Mouse (Mus musculus) kidney, embryonic 14.5 days (tissue): ENCODE data around the gene Pigl. TPM values are rescaled to one million over a fixed set of nuclear protein-coding genes. Genes with fewer than 3 reads are reported as not detected.
"Not testable (repeated sequence)": the region's sequence is repeated elsewhere in the genome, so short reads cannot be mapped to it uniquely, and the experiment has no call there.

Source experiments
- ATAC-seq: fragments of 200-750 bp; cut with Nextera tagmentation; 2 replicates; pipeline ENCODE4 v1.8.0; 2017; ENCODE audit warnings: moderate number of reproducible peaks, mild to moderate bottlenecking, moderate TSS enrichment, moderate library complexity; ENCODE audit not compliant: low FRiP score, low TSS enrichment
- H3K27ac ChIP-seq: fragments of 300-500 bp; sonication (generic); 2 replicates; pipeline ENCODE4 v1.5.1; 2014; ENCODE audit warnings: low read depth, mild to moderate bottlenecking, low read length, moderate library complexity, mixed read lengths
- H3K27me3 ChIP-seq: fragments of 300-500 bp; sonication (generic); 2 replicates; pipeline ENCODE4 v1.6.1; 2014; ENCODE audit warnings: mild to moderate bottlenecking, low read length; ENCODE audit not compliant: control insufficient read depth, insufficient read depth
- H3K36me3 ChIP-seq: fragments of 300-500 bp; sonication (generic); 2 replicates; pipeline ENCODE4 v1.6.1; 2014; ENCODE audit warnings: low read length, mixed read lengths; ENCODE audit not compliant: control insufficient read depth, insufficient read depth
- H3K4me1 ChIP-seq: fragments of 300-500 bp; sonication (generic); 2 replicates; pipeline ENCODE4 v1.6.1; 2014; ENCODE audit warnings: low read length, mixed read lengths; ENCODE audit not compliant: control insufficient read depth, insufficient read depth
- H3K4me2 ChIP-seq: fragments of 300-500 bp; sonication (generic); replicated peaks from 2 replicates; pipeline ENCODE4 v1.6.1; 2014; ENCODE audit warnings: low read depth, mild to moderate bottlenecking, low read length
- H3K4me3 ChIP-seq: fragments of 300-500 bp; sonication (generic); 2 replicates; pipeline ENCODE4 v1.5.1; 2014; ENCODE audit warnings: mild to moderate bottlenecking, low read length
- H3K9ac ChIP-seq: fragments of 300-500 bp; sonication (generic); 2 replicates; pipeline ENCODE4 v1.6.1; 2014; ENCODE audit warnings: low read depth, mild to moderate bottlenecking, low read length, moderate library complexity
- H3K9me3 ChIP-seq: fragments of 300-500 bp; sonication (generic); 2 replicates; pipeline ENCODE4 v1.6.1; 2016; ENCODE audit warnings: low read length; ENCODE audit not compliant: control insufficient read depth
- WGBS: fragments of 180-500 bp; shearing (Covaris S2); extraction: QIAGEN DNeasy Blood & Tissue Kit; methylation state at CpG from one replicate; pipeline ENCODE4 v1.1.7; 2014; 5-methylcytosine and 5-hydroxymethylcytosine counted together
- polyA plus RNA-seq: library from polyadenylated mRNA; unstranded; fragments of >200 nt; fragmentation: Nextera tagmentation; extraction: Ambion mirVana; gene quantifications from 2 replicates; pipeline ENCODE4 v1.2.1, GENCODE M21; 2014

Gene Pigl
- polyA plus RNA-seq, 1 experiment from 2014 or later = 15.1 TPM

- 83% methylated on average over 2 of the region's 2 CpGs for WGBS
- Histone ChIP-seq H3K4me1 (no peaks in the 10 kb centered on the region), H3K27me3 (no peaks in the 10 kb centered on the region), H3K27ac (no peak overlapping the region), H3K9ac (no peak overlapping the region), H3K9me3 (no peaks in the 10 kb centered on the region), H3K4me3 (no peak overlapping the region), H3K4me2 (no peak overlapping the region), H3K36me3 (no peaks in the 10 kb centered on the region)
- no peak for ATAC-seq
Observed at GRCm38 (mm10) chr11:62463225-62463915, 5.1 kb downstream of the Pigl start.

GRCm38 (mm10) chr11:62464696-62465095, 6.4 kb downstream of the Pigl start:
- Histone ChIP-seq H3K36me3 (no peaks in the 10 kb centered on the region), H3K4me2 (no peak overlapping the region), H3K27me3 (no peaks in the 10 kb centered on the region), H3K9me3 (no peaks in the 10 kb centered on the region), H3K27ac (no peak overlapping the region), H3K4me3 (no peak overlapping the region), H3K4me1 (no peaks in the 10 kb centered on the region), H3K9ac (no peak overlapping the region)
- no peak for ATAC-seq
- WGBS = 94% methylated on average over 3 of the region's 3 CpGs

GRCm38 (mm10) chr11:62465849-62466248, 7.6 kb downstream of the Pigl start:
- H3K9me3 ChIP-seq = no peaks in the 10 kb centered on the region
- no peak overlapping the region for H3K27ac ChIP-seq
- H3K36me3 ChIP-seq = no peaks in the 10 kb centered on the region
- H3K9ac ChIP-seq = no peak overlapping the region
- H3K4me3 ChIP-seq = no peak overlapping the region
- no peaks in the 10 kb centered on the region for H3K4me1 ChIP-seq
- no peak for ATAC-seq
- H3K4me2 ChIP-seq = no peak overlapping the region
- no peaks in the 10 kb centered on the region for H3K27me3 ChIP-seq
- WGBS = 90% methylated on average over 3 of the region's 3 CpGs

DNA sequence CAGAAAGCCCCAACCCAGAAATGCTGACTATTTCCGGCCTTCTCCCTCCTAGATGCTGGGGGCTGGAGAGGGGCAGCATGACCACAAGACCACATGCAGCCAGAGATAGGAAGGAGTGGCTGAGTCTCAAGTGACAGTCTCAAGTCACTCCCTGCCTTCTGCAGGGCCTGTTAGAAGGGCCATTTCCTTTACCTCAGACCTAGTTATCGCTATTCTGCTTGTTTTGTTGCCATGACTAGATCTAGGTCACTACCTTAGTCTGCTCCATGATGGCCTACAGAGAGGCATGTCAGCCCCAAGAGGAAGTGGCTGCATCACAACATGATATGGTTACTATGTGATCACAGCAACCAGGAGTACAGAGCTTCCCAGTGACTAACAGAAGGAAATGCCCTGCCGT, 8.3 kb downstream of the Pigl start:
- Histone ChIP-seq H3K9ac (no peak overlapping the region), H3K4me1 (no peaks in the 10 kb centered on the region), H3K4me3 (no peak overlapping the region), H3K27ac (no peak overlapping the region), H3K36me3 (no peaks in the 10 kb centered on the region), H3K27me3 (no peaks in the 10 kb centered on the region), H3K4me2 (no peak overlapping the region), H3K9me3 (no peaks in the 10 kb centered on the region)
- WGBS = 78% methylated on average over 3 of the region's 3 CpGs
- ATAC-seq = no peak

DNA sequence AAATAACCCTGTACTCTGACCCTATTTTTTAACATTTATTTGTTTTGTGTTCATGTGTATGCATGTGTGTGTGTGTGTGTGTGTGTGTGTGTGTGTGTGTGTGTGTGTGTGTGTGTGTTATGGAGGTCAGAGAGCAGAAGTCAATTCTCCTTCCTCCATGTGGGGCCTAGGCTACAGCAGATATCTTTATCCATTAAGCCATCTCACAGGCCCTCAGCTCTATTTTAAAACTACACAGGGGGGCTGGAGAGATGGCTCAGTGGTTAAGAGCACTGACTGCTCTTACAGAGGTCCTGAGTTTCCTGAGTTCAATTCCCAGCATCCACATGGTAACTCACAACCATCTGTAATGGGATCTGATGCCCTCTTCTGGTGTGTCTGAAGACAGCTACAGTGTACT, 9.0 kb downstream of the Pigl start:
- H3K4me2 ChIP-seq, ATAC-seq, H3K4me3 ChIP-seq, H3K9me3 ChIP-seq, H3K4me1 ChIP-seq, H3K36me3 ChIP-seq, H3K9ac ChIP-seq, H3K27me3 ChIP-seq, H3K27ac ChIP-seq: not testable (repeated sequence)

- no peaks in the 10 kb centered on the region for H3K27me3 ChIP-seq
- no peaks in the 10 kb centered on the region for H3K9me3 ChIP-seq
- no peak overlapping the region for H3K9ac ChIP-seq
- H3K4me2 ChIP-seq = no peak overlapping the region
- no peak overlapping the region for H3K4me3 ChIP-seq
- no peaks in the 10 kb centered on the region for H3K4me1 ChIP-seq
- no peak overlapping the region for H3K27ac ChIP-seq
- ATAC-seq = no peak
- WGBS = 90% methylated on average over 6 of the region's 6 CpGs
- H3K36me3 ChIP-seq = no peaks in the 10 kb centered on the region
Observed at GRCm38 (mm10) chr11:62470451-62470850, 12.2 kb downstream of the Pigl start.

DNA sequence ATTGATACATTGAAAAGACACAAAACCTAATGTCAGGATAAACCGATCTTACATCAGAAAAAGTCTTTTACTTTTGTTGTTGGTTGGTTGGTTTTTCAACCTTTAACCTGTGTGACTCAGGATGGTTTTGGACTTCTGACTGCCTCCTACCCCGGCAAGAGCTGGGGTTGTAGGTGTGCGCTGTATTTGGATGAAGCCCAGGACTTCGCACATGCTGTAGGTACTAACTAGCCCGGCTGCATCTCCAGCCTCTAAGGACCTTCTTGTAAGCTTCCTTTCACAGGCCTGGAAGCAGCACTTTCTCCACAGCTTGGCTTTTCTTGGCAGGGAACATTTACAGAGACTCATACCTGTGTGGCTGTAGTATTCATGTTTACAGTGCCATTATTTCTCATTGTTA, 15.3 kb downstream of the Pigl start:
- WGBS = 93% methylated on average over 5 of the region's 5 CpGs
- no peak for ATAC-seq

GRCm38 (mm10) chr11:62476156-62476555, 17.9 kb downstream of the Pigl start:
- Histone ChIP-seq H3K9me3 (no peaks in the 10 kb centered on the region), H3K4me2 (no peak overlapping the region), H3K27ac (no peak overlapping the region), H3K4me3 (no peak overlapping the region), H3K36me3 (no peaks in the 10 kb centered on the region), H3K4me1 (no peaks in the 10 kb centered on the region), H3K9ac (no peak overlapping the region), H3K27me3 (no peaks in the 10 kb centered on the region)
- 93% methylated on average over 4 of the region's 4 CpGs for WGBS
- no peak for ATAC-seq

More for the DNA sequence above, 15.3 kb downstream of the Pigl start:
- H3K27ac ChIP-seq = no peak overlapping the region
- H3K9me3 ChIP-seq = no peaks in the 10 kb centered on the region
- no peak overlapping the region for H3K4me2 ChIP-seq
- H3K4me1 ChIP-seq = no peaks in the 10 kb centered on the region
- H3K36me3 ChIP-seq = no peaks in the 10 kb centered on the region
- no peak overlapping the region for H3K4me3 ChIP-seq
- no peak overlapping the region for H3K9ac ChIP-seq
- no peaks in the 10 kb centered on the region for H3K27me3 ChIP-seq

- Histone ChIP-seq H3K4me2 (no peak overlapping the region), H3K9ac (no peak overlapping the region), H3K9me3 (no peaks in the 10 kb centered on the region), H3K4me1 (no peaks in the 10 kb centered on the region), H3K27ac (no peak overlapping the region), H3K27me3 (no peaks in the 10 kb centered on the region), H3K4me3 (no peak overlapping the region), H3K36me3 (no peaks in the 10 kb centered on the region)
- 80% methylated on average over 6 of the region's 6 CpGs for WGBS
- no peak for ATAC-seq
Observed at GRCm38 (mm10) chr11:62478931-62479330, 20.7 kb downstream of the Pigl start.
